13 mouse cellular contexts compared by ENCODE assay signal in the genomic region with DNA sequence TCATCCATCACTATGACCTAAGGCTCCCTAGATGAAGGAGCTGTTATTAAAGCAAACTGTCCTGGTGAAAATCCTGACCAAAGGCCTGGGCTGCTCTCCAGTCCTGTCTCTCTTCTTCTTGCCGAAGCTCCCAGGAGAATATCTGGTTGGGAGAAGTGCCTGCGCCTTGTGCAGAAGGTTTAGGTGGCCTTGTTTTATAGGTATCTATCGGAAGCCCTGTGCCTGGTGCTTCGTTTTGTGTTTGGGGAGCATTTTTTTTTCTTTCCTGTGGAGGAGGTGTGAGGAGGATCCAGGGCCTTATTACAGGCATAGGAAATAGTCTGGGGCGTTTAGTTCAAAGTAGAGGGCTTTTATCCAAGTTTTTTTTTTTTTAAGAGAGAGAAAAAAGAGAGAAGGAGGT. TPM values are rescaled to one million over a fixed set of nuclear protein-coding genes. Genes with fewer than 3 reads are reported as not detected.
A peak's percentile ranks its signal among the peaks of the same experiment; 100 is the strongest.
DNase-seq lines count a peak whose midpoint lies in the region; ATAC-seq and TF ChIP-seq lines count a peak whose summit lies in the region.
"Had no signal": no experiment of that assay in that cellular context is flagged by ENCODE, and none has a peak within 500 bp of the region (broad histone marks: within the 10 kb centered on the region; RNA-seq: fewer than 3 reads in every experiment).

No protein-coding gene starts in this region.

- H3K9me3 ChIP-seq in limb, embryonic 12.5 days: no peaks in the 10 kb centered on the region
- no peaks in the 10 kb centered on the region for H3K9me3 ChIP-seq in stomach, postnatal 0 days (ENCODE audit: control insufficient read depth, low read length)
- no peaks in the 10 kb centered on the region for H3K9me3 ChIP-seq in hindbrain, embryonic 16.5 days (ENCODE audit: control insufficient read depth, low read length)

- no peak for TF ChIP-seq CTCF in stomach, postnatal 0 days (IDR thresholded peaks at IDR 0.05; ENCODE audit: low read depth)

- no peak for ATAC-seq in limb, embryonic 12.5 days (ENCODE audit: insufficient number of reproducible peaks, insufficient read depth, low FRiP score, low TSS enrichment, low read depth)
- ATAC-seq in stomach, postnatal 0 days (ENCODE audit: low FRiP score, low TSS enrichment): no peak
- ATAC-seq in hindbrain, embryonic 16.5 days: no peak

- H3K27ac ChIP-seq in limb, embryonic 12.5 days: peak overlapping the region; percentile 93
- H3K27ac ChIP-seq in stomach, postnatal 0 days (replicated peaks): peak overlapping the region; percentile 84
- no peak overlapping the region for H3K27ac ChIP-seq in hindbrain, embryonic 16.5 days (ENCODE audit: low read depth, low read length)

- 0% methylated on average over 5 of the region's 5 CpGs for WGBS in limb, embryonic 12.5 days
- WGBS in stomach, postnatal 0 days: 12% methylated on average over 5 of the region's 5 CpGs
- 3% methylated on average over 5 of the region's 5 CpGs for WGBS in hindbrain, embryonic 16.5 days

- H3K4me2 ChIP-seq in limb, embryonic 12.5 days: peak overlapping the region; percentile 74
- peak overlapping the region; percentile 50 for H3K4me2 ChIP-seq in stomach, postnatal 0 days (replicated peaks; ENCODE audit: low read depth)
- H3K4me2 ChIP-seq in hindbrain, embryonic 16.5 days (ENCODE audit: low read length): no peak overlapping the region

- peak; percentile 89 for DNase-seq in heart, adult 11 months
- DNase-seq in heart, postnatal 25 days (ENCODE audit: low spot score): no peak
- DNase-seq in urinary bladder, adult 2 months (ENCODE audit: low spot score): peak; percentile 12
- no peak for DNase-seq in urinary bladder, adult 18-20 months (ENCODE audit: low spot score in 2 of 2)
- peak; percentile 11 for DNase-seq in stomach, postnatal 0 days (ENCODE audit: low spot score)
- no peak for DNase-seq in gastrocnemius, postnatal 25 days
- DNase-seq: lung, adult 18-20 months; spleen, adult 18-20 months; thymus, postnatal 14 days had no signal

- peaks cover 21% of the 10 kb centered on the region; the same call in 1 of the 2 replicates for H3K36me3 ChIP-seq in limb, embryonic 12.5 days
- no peaks in the 10 kb centered on the region; the same call in 1 of the 2 replicates for H3K36me3 ChIP-seq in stomach, postnatal 0 days (ENCODE audit: control insufficient read depth, insufficient read depth, low read length)
- H3K36me3 ChIP-seq in hindbrain, embryonic 16.5 days (ENCODE audit: control insufficient read depth, insufficient read depth, low read length): no peaks in the 10 kb centered on the region

- H3K4me1 ChIP-seq in limb, embryonic 12.5 days (replicated peaks): peaks cover 35% of the 10 kb centered on the region
- H3K4me1 ChIP-seq in stomach, postnatal 0 days (replicated peaks; ENCODE audit: control insufficient read depth, insufficient read depth): no peaks in the 10 kb centered on the region; the same call in 1 of the 2 replicates
- peaks cover 15% of the 10 kb centered on the region for H3K4me1 ChIP-seq in hindbrain, embryonic 16.5 days (ENCODE audit: control insufficient read depth, insufficient read depth, low read depth, low read length)

- peak overlapping the region; percentile 86 for H3K4me3 ChIP-seq in limb, embryonic 12.5 days (replicated peaks)
- peak overlapping the region; percentile 63 for H3K4me3 ChIP-seq in stomach, postnatal 0 days (ENCODE audit: low read depth, low read length)
- H3K4me3 ChIP-seq in hindbrain, embryonic 16.5 days (ENCODE audit: low read length): no peak overlapping the region

- H3K9ac ChIP-seq in limb, embryonic 12.5 days (replicated peaks): peak overlapping the region; percentile 87
- peak overlapping the region; percentile 53 for H3K9ac ChIP-seq in stomach, postnatal 0 days (ENCODE audit: low read length)
- no peak overlapping the region for H3K9ac ChIP-seq in hindbrain, embryonic 16.5 days (ENCODE audit: low read depth, low read length)

- peaks cover 38% of the 10 kb centered on the region for H3K27me3 ChIP-seq in limb, embryonic 12.5 days
- H3K27me3 ChIP-seq in stomach, postnatal 0 days (ENCODE audit: control insufficient read depth, insufficient read depth, low read length): peaks cover 1% of the 10 kb centered on the region; the same call in 1 of the 2 replicates
- peaks cover 56% of the 10 kb centered on the region for H3K27me3 ChIP-seq in hindbrain, embryonic 16.5 days (replicated peaks; ENCODE audit: control insufficient read depth, insufficient read depth, low read length)

- intact Hi-C loops in heart, postnatal 25 days (cut with DNase I): loop anchor here (5.0 kb wide), 1 partner anchor 112 kb away; no protein-coding TSS in a partner anchor

- no peak for TF ChIP-seq EP300 in stomach, postnatal 0 days (optimal IDR thresholded peaks at IDR 0.05)

RNA-seq across cellular contexts. Expression of a gene that starts 3.9 kb away (rescaled TPM):
- total RNA-seq in heart, postnatal 25 days (2021): 10 to 100 TPM; 49.0 to 56.6 TPM
- 32.1 and 34.9 TPM in 2 replicates for polyA plus RNA-seq in urinary bladder, adult 2 months (2012; rRNA removed)
- 19.6 and 23.7 TPM in 2 replicates for polyA plus RNA-seq in limb, embryonic 12.5 days (2016; fragmentation: Nextera tagmentation; extraction: Ambion mirVana)
- 6.8 and 7.7 TPM in 2 replicates for polyA plus RNA-seq in stomach, postnatal 0 days (2015; fragmentation: Nextera tagmentation; extraction: Ambion mirVana)
- polyA plus RNA-seq in hindbrain, embryonic 16.5 days (2015; fragmentation: Nextera tagmentation; extraction: Ambion mirVana): not detected in 2 replicates
- under 1 TPM in 1 of 2 experiments, not detected in 1; 0.21 TPM for total RNA-seq in gastrocnemius, postnatal 25 days (2021)
- total RNA-seq: granulocyte monocyte progenitor cell, adult 5-6 weeks; layer of hippocampus, postnatal 14 days had no signal

Comparison
In these comparisons a context has a peak if more than half of its experiments do, and no peak if none do; other contexts are left out.
1. DNase-seq: peak in heart, adult 11 months (single experiment), urinary bladder, adult 2 months (single experiment) and stomach, postnatal 0 days (single experiment); none in heart, postnatal 25 days (single experiment), urinary bladder, adult 18-20 months (0 of 2) and gastrocnemius, postnatal 25 days (single experiment).